Mouse (Mus musculus): Measurements from ENCODE around the gene Rps6ka2. TPM values are rescaled to one million over a fixed set of nuclear protein-coding genes. Genes with fewer than 3 reads are reported as not detected.

The Rps6ka2 gene
- polyA plus RNA-seq, 1 experiment from 2014 or later, result 22.7 TPM

DNA sequence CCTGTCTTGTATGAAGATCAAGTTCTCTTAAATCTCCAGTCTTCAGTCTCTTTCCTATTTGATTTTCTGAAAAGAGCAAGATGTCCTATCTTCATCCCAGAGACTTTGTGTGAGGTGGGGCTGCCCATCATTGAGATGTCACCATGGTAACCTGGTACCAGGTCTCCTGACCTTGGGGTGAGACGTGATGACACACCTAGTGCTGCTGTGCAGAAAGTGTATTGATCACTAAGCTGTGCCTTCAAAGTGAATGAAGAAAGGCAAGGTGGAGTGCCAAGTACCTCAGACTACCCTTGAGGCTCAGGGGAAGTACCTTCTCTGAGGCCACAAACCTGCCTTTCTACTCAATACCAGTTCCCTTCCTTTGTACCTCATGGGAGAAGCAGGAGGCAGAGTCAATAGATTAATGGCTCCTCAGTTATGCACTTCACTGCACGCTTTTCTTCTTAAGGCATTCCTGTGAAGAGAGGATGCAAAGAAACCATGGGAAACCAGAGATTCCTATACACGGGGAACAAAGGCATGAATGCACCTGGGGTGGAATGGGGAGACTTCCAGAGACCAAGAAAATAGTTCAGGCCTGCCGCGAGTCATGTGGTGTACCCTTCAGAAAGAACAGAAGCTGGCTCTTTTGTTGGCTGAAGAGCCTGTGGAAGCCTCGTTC is 77.1 kb downstream of the Rps6ka2 start:
- ATAC-seq (ENCODE audit: low FRiP score, low TSS enrichment) (no peak), DNase-seq (no peak)
- Histone ChIP-seq H3K4me2 (ENCODE audit: low read length) (no peak overlapping the region), H3K9ac (replicated peaks; ENCODE audit: low read length) (no peak overlapping the region), H3K4me1 (ENCODE audit: control insufficient read depth, insufficient read depth, low read length) (no peaks in the 10 kb centered on the region), H3K36me3 (ENCODE audit: control insufficient read depth, insufficient read depth, low read length) (peaks cover 6% of the 10 kb centered on the region; the same call in 1 of the 2 replicates), H3K27ac (replicated peaks; ENCODE audit: low read depth, low read length) (no peak overlapping the region), H3K4me3 (replicated peaks; ENCODE audit: low read depth, low read length) (no peak overlapping the region), H3K27me3 (ENCODE audit: control insufficient read depth, insufficient read depth, low read length) (no peaks in the 10 kb centered on the region), H3K9me3 (ENCODE audit: control insufficient read depth, low read length) (no peaks in the 10 kb centered on the region)
- 47% methylated on average over 6 of the region's 6 CpGs for WGBS

DNA sequence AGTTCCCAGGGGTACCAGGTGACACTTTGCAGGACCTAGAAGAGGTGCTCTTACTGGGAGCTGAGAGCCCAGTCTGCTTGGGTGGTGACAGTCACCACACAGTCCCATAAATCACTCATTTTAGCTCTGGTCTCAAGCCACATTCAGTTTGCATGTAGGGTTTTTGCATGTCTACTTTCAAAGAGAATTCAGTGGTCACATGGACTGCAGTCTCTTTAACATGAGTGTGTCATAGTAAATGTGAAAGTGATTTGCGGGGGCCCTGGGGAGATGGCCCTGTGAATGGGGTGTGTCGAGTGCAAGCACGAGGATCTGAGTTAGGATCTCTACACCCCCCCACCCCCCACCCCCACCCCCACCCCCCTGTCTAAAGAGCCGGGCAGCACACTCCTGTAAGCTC is 80.5 kb downstream of the Rps6ka2 start:
- ATAC-seq (ENCODE audit: low FRiP score, low TSS enrichment), result no peak
- Histone ChIP-seq H3K36me3 (ENCODE audit: control insufficient read depth, insufficient read depth, low read length) (peaks cover 10% of the 10 kb centered on the region), H3K4me1 (ENCODE audit: control insufficient read depth, insufficient read depth, low read length) (no peaks in the 10 kb centered on the region), H3K9me3 (ENCODE audit: control insufficient read depth, low read length) (no peaks in the 10 kb centered on the region), H3K27ac (replicated peaks; ENCODE audit: low read depth, low read length) (no peak overlapping the region), H3K27me3 (ENCODE audit: control insufficient read depth, insufficient read depth, low read length) (no peaks in the 10 kb centered on the region), H3K4me2 (ENCODE audit: low read length) (no peak overlapping the region), H3K9ac (replicated peaks; ENCODE audit: low read length) (no peak overlapping the region), H3K4me3 (replicated peaks; ENCODE audit: low read depth, low read length) (no peak overlapping the region)
- 80% methylated on average over 4 of the region's 4 CpGs for WGBS
- DNase-seq, result no peak

DNA sequence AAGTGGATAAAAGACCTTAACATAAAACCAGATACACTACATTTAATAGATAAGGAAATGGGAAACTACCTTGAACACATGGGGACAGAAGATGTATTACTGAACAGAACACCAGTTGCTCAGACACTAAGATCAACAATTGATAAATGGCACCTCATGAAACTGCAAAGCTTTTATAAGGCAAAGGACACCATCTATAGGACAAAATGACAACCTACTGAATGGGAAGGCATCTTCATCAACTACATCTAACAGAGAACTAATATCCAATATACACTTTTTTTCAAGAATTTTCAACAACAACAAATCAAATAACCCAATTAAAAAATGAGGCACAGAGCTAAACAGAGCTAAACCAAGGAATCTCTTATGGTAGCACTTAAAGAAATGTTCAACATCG is 87.3 kb downstream of the Rps6ka2 start:
- Histone ChIP-seq H3K27ac (replicated peaks; ENCODE audit: low read depth, low read length) (no peak overlapping the region), H3K4me2 (ENCODE audit: low read length) (no peak overlapping the region), H3K9me3 (ENCODE audit: control insufficient read depth, low read length) (no peaks in the 10 kb centered on the region), H3K27me3 (ENCODE audit: control insufficient read depth, insufficient read depth, low read length) (no peaks in the 10 kb centered on the region), H3K36me3 (ENCODE audit: control insufficient read depth, insufficient read depth, low read length) (peaks cover 7% of the 10 kb centered on the region; the same call in 1 of the 2 replicates), H3K4me1 (ENCODE audit: control insufficient read depth, insufficient read depth, low read length) (0 out of 2 replicates have a peak, but pooled peaks cover 3% of the 10 kb centered on the region), H3K4me3 (replicated peaks; ENCODE audit: low read depth, low read length) (no peak overlapping the region), H3K9ac (replicated peaks; ENCODE audit: low read length) (no peak overlapping the region)
- 96% methylated on average over 1 of the region's 1 CpGs for WGBS
- no peak for ATAC-seq (ENCODE audit: low FRiP score, low TSS enrichment)
- DNase-seq, result no peak

DNA sequence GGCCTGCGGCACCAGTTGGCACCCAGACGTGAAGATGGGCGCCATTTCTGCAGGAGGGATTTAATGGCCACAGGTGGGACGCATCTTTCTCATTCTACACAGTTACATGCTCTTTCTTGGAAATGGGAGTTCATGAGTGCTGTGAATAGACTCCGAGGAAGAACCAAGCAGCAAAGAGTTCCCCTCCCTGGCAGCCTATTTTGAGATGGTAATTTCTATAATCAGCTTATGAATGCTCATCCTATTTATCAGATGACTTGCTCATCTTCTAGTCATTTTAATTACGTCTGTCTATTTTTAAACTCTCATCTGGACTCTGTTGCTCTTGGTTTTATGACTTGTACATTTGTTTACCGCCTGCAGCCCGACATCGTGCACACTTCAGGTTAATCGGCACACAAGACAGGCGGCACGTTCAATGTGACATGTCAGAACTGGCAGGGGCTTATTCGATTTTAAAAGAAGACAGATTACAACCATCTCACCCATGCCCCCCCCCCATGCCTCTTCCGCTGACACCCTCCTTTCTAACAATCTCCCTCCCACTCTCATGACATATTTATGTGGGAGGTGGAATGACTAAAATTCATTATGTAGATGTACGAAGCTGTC is 88.9 kb downstream of the Rps6ka2 start:
- H3K36me3 ChIP-seq (ENCODE audit: control insufficient read depth, insufficient read depth, low read length), result peaks cover 3% of the 10 kb centered on the region; the same call in 1 of the 2 replicates
- H3K4me2 ChIP-seq (ENCODE audit: low read length), result no peak overlapping the region
- no peak overlapping the region for H3K4me3 ChIP-seq (replicated peaks; ENCODE audit: low read depth, low read length)
- WGBS, result 70% methylated on average over 15 of the region's 15 CpGs
- H3K9ac ChIP-seq (replicated peaks; ENCODE audit: low read length), result no peak overlapping the region
- no peak overlapping the region for H3K27ac ChIP-seq (replicated peaks; ENCODE audit: low read depth, low read length)
- no peak for ATAC-seq (ENCODE audit: low FRiP score, low TSS enrichment)
- no peaks in the 10 kb centered on the region for H3K9me3 ChIP-seq (ENCODE audit: control insufficient read depth, low read length)
- no peak for DNase-seq
- 0 out of 2 replicates have a peak, but pooled peaks cover 3% of the 10 kb centered on the region for H3K4me1 ChIP-seq (ENCODE audit: control insufficient read depth, insufficient read depth, low read length)
- H3K27me3 ChIP-seq (ENCODE audit: control insufficient read depth, insufficient read depth, low read length), result no peaks in the 10 kb centered on the region

DNA sequence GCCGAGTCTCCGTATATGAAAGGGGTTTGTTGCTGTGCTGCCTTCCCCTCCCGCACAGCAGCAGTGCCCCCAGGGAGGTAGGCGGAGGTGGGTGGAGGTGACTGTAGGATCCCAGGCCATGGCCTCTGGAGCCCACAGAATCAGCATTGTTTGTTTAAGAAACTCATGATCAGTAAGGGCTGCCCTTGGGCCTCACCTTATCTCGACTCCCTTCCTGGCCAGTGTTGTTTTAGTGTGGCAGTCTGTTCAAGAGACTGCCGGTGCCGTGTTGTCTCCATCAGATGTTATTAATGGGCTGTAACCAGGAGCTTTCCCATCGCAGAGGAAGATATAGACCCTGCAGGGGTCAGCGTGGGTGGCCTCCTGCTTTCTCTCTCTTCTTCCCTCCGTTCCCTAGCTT is 90.4 kb downstream of the Rps6ka2 start:
- Histone ChIP-seq H3K36me3 (ENCODE audit: control insufficient read depth, insufficient read depth, low read length) (peaks cover 3% of the 10 kb centered on the region; the same call in 1 of the 2 replicates), H3K4me1 (ENCODE audit: control insufficient read depth, insufficient read depth, low read length) (0 out of 2 replicates have a peak, but pooled peaks cover 3% of the 10 kb centered on the region), H3K27ac (replicated peaks; ENCODE audit: low read depth, low read length) (no peak overlapping the region), H3K4me3 (replicated peaks; ENCODE audit: low read depth, low read length) (no peak overlapping the region), H3K9me3 (ENCODE audit: control insufficient read depth, low read length) (no peaks in the 10 kb centered on the region), H3K4me2 (ENCODE audit: low read length) (no peak overlapping the region), H3K9ac (replicated peaks; ENCODE audit: low read length) (no peak overlapping the region), H3K27me3 (ENCODE audit: control insufficient read depth, insufficient read depth, low read length) (no peaks in the 10 kb centered on the region)
- DNase-seq (no peak), ATAC-seq (ENCODE audit: low FRiP score, low TSS enrichment) (no peak)
- 75% methylated on average over 10 of the region's 10 CpGs for WGBS

DNA sequence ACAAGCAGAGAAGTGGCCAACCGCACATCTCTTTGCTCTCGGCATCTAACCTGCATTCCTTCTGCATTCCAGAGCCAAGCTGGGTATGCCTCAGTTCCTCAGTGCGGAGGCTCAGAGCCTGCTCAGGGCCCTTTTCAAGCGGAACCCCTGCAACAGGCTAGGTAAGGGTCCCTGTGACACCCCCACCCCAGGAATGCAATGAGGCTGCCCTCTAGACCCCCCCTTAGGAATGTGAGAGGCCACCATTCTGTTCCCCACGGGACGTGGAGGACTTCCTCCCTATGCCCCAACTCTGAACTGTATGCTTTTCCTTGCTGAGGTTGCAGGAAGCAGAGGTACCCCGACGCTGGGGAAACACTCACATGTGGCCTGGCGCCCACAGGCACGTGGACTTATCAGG is 92.1 kb downstream of the Rps6ka2 start:
- H3K9ac ChIP-seq (replicated peaks; ENCODE audit: low read length), result no peak overlapping the region
- no peak overlapping the region for H3K4me2 ChIP-seq (ENCODE audit: low read length)
- H3K27me3 ChIP-seq (ENCODE audit: control insufficient read depth, insufficient read depth, low read length), result no peaks in the 10 kb centered on the region
- H3K36me3 ChIP-seq (ENCODE audit: control insufficient read depth, insufficient read depth, low read length), result no peaks in the 10 kb centered on the region; the same call in 1 of the 2 replicates
- ATAC-seq (ENCODE audit: low FRiP score, low TSS enrichment) (no peak), DNase-seq (no peak)
- H3K9me3 ChIP-seq (ENCODE audit: control insufficient read depth, low read length), result no peaks in the 10 kb centered on the region
- no peak overlapping the region for H3K27ac ChIP-seq (replicated peaks; ENCODE audit: low read depth, low read length)
- WGBS, result 47% methylated on average over 10 of the region's 10 CpGs
- H3K4me1 ChIP-seq (ENCODE audit: control insufficient read depth, insufficient read depth, low read length), result peaks cover 13% of the 10 kb centered on the region
- no peak overlapping the region for H3K4me3 ChIP-seq (replicated peaks; ENCODE audit: low read depth, low read length)

DNA sequence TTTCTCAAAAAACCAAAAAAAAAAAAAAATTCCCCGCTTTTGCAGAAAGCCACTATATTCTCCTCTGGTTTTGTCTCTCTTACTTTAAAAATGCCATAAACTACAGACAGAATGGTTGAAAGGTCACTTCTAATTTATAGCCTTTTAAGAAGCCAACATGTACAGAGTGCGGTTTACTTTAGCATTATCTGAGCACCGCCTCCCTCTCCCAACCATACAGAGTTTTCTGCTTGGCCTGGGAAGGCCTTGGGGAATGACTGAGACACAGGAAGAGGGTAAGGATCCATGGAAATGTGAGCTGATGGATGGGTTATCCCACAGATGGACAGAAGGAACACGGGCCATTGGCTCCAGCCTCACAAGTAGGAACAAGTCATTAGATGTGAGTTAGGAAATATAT is 92.7 kb downstream of the Rps6ka2 start:
- DNase-seq (no peak), ATAC-seq (ENCODE audit: low FRiP score, low TSS enrichment) (no peak)
- Histone ChIP-seq H3K36me3 (ENCODE audit: control insufficient read depth, insufficient read depth, low read length) (no peaks in the 10 kb centered on the region; the same call in 1 of the 2 replicates), H3K9me3 (ENCODE audit: control insufficient read depth, low read length) (no peaks in the 10 kb centered on the region), H3K27me3 (ENCODE audit: control insufficient read depth, insufficient read depth, low read length) (no peaks in the 10 kb centered on the region), H3K4me3 (replicated peaks; ENCODE audit: low read depth, low read length) (no peak overlapping the region), H3K4me2 (ENCODE audit: low read length) (no peak overlapping the region), H3K4me1 (ENCODE audit: control insufficient read depth, insufficient read depth, low read length) (peaks cover 13% of the 10 kb centered on the region), H3K27ac (replicated peaks; ENCODE audit: low read depth, low read length) (no peak overlapping the region), H3K9ac (replicated peaks; ENCODE audit: low read length) (no peak overlapping the region)
- 97% methylated on average over 4 of the region's 4 CpGs for WGBS

DNA sequence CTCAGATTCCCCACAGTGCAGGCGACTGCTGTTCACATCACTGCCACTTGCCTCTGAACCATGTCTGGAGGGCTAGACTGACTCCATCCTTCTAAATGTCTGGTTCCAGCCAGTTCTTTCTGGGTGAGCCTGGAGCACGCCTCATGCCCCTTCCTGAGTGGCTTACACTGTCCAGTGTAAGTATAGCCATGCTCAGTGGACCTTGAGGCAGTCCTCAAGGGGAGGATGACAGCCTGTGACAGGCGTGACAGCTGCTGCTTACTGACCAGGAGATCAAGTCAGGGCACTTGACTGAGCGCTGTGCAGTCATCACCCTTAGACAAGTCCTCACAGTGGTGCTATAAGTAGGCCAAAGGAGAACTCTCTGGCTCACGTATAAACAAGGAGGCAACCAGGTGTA is 94.7 kb downstream of the Rps6ka2 start:
- no peak overlapping the region for H3K4me3 ChIP-seq (replicated peaks; ENCODE audit: low read depth, low read length)
- no peaks in the 10 kb centered on the region for H3K27me3 ChIP-seq (ENCODE audit: control insufficient read depth, insufficient read depth, low read length)
- no peak overlapping the region for H3K27ac ChIP-seq (replicated peaks; ENCODE audit: low read depth, low read length)
- 60% methylated on average over 5 of the region's 5 CpGs for WGBS
- peaks cover 16% of the 10 kb centered on the region for H3K4me1 ChIP-seq (ENCODE audit: control insufficient read depth, insufficient read depth, low read length)
- no peak for DNase-seq
- no peaks in the 10 kb centered on the region for H3K9me3 ChIP-seq (ENCODE audit: control insufficient read depth, low read length)
- H3K36me3 ChIP-seq (ENCODE audit: control insufficient read depth, insufficient read depth, low read length), result no peaks in the 10 kb centered on the region; the same call in 1 of the 2 replicates
- no peak for ATAC-seq (ENCODE audit: low FRiP score, low TSS enrichment)
- H3K4me2 ChIP-seq (ENCODE audit: low read length), result no peak overlapping the region
- no peak overlapping the region for H3K9ac ChIP-seq (replicated peaks; ENCODE audit: low read length)

DNA sequence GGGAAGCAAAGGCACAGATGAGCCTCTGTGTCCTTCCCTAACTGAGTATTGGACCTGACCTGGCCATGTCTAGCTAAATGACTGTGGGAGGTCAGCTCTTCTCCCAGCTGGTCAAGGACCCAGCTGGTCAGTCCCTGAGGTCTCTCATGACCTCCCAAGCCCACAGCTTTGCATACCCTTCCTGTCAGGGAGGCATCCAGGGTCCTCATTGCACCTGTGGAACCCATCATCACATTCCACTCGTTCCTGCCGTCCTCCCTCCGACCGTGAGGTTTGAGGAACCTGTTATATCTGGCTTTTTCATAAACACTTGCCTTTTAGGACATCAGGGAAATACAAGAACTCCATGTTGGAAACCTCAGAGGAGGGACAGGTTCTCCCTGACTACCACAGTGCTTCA is 95.4 kb downstream of the Rps6ka2 start:
- Histone ChIP-seq H3K27me3 (ENCODE audit: control insufficient read depth, insufficient read depth, low read length) (no peaks in the 10 kb centered on the region), H3K4me1 (ENCODE audit: control insufficient read depth, insufficient read depth, low read length) (peaks cover 15% of the 10 kb centered on the region), H3K9me3 (ENCODE audit: control insufficient read depth, low read length) (no peaks in the 10 kb centered on the region), H3K9ac (replicated peaks; ENCODE audit: low read length) (no peak overlapping the region), H3K27ac (replicated peaks; ENCODE audit: low read depth, low read length) (no peak overlapping the region), H3K4me3 (replicated peaks; ENCODE audit: low read depth, low read length) (no peak overlapping the region), H3K36me3 (ENCODE audit: control insufficient read depth, insufficient read depth, low read length) (no peaks in the 10 kb centered on the region; the same call in 1 of the 2 replicates), H3K4me2 (ENCODE audit: low read length) (no peak overlapping the region)
- DNase-seq (no peak), ATAC-seq (ENCODE audit: low FRiP score, low TSS enrichment) (no peak)
- 91% methylated on average over 4 of the region's 4 CpGs for WGBS
